Mouse (Mus musculus) naive thymus-derived CD4-positive, alpha-beta T cell, adult 2 months (primary cell): Measurements from ENCODE around the gene Prrc2b.

Experiments
- DNase-seq: peaks from one replicate; pipeline ENCODE4 v3.0.0-alpha.2; 2011; ENCODE audit warnings: low read depth

The Prrc2b gene

DNA sequence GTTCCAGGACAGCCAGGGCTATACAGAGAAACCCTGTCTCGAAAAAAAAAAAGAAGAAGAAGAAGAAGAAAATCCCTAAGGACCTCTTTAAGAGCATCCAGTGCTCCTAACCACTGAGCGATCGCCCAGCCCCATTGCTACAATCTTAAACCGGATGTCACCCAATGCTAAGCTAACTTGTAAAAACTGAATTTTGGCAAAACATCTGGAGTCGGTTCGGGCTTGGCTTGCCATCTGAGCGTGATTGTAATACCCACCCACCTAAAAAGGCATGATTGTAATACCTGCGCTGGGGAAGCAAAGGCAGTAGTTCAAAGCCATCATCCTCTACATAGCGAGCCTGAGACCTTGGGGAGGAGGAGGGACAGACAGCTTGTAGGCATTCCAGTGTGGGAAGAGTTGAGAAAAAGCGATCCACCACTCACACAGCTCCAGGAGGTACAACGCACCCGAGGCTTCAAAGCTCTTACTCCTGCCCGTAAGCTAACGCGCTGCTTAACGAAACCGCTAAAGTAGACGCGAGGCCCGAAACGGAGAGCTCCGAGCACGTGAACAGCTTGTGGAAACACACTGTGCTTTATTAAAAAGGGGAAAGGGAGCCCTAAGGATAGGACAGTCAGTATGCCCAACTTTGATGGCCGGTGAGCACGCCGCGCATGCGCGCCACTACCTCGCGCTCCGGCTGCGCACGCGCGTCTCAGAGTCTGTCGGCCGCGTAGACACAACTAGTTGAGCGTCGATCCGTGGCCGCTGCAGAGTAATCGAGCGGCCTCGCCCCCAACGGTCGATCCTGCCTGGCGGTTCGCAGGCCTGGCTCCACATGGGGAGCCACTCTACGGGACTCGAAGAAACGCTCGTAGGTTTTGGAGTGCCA is 85.2 kb downstream of the Prrc2b start, which contains the start of gene Pomt1:
Pomt1 (plus strand) TSS at position 705 of the 874 bp plus-strand sequence.
- peak; percentile 97 for DNase-seq

DNA sequence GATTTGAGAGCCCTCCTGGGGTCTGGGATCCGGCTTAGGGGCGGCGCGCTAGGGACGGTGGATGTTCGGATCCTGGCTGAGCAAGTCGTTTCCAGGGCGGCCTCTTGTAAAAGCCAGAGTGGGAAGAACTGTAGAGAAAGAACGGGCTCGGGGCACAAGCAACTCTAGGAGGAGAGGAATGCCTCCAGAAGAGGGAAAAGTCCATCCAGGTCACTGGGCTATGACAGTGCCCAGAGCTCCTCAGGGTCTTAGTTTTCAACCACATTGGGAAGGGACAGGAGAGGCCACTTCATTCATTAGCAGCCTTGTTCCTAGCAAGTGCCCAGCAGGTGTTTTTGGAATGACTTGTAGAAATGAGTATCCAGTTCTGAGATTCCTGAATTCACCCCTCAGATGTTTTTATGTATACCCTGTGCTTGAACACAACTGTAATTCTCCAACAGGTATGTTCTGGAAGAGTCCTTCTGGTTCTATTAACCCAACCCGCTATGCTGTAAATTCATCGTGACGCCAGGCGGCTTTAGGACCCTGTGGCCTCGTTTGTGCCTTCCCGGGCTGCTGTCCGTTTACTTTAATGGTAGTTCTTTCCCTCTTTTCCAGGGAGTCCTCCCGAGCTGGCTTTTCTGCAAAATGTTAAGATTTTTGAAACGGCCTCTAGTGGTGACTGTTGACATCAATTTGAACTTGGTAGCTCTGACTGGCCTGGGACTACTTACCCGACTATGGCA is 86.0 kb downstream of the Prrc2b start:
- DNase-seq: peak; percentile 70

DNA sequence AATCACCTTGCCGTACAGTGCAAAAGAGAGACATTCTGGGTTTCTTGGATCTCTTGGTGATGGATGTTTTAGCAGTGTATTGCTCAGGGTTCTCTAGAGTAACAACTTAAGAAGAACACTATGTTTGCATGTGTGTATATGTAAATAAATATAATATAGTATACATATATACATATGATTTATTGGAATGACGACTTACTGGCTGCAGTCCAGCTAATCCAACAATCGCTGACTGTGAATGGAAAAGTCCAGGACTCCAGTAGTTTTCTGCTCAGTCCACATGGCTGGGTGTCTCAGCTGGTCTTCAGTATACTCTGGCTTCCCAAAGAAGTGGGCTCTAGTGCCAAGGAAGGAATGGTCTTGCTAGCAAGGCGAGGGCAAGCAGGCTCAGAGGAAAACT is 86.7 kb downstream of the Prrc2b start:
- DNase-seq: no peak

DNA sequence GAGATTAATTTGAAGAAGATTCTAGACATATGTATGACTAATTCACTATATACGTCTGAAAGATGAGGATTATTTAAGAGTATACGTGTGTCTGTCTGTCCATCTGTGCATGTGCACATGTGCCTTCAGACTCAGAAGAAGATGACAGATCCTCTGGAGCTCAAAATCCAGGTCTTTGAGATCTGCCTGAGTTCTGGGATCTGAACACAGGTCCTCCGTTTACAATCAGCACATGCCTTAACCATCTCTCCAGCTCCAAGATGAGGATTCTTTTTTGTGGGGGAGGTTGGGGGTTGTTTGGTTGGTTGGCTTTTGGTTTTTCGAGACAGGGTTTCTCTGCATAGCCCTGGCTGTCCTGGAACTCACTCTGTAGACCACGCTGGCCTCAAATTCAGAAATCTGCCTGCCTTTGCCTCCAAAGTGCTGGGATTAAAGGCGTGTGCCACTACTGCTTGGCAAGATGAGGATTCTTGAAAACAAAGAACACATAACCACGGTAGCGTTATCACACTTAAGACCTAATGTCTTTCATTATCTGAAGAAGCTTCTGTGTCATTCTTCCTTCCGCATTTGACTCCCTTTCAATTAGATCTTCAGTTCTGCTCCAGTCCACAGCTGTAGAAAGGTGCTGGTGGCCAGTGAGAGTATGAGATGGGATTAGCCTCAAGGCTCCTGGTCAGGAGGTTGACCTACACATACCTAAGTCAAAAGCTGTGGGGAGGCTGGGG is 88.0 kb downstream of the Prrc2b start:
- DNase-seq: no peak

DNA sequence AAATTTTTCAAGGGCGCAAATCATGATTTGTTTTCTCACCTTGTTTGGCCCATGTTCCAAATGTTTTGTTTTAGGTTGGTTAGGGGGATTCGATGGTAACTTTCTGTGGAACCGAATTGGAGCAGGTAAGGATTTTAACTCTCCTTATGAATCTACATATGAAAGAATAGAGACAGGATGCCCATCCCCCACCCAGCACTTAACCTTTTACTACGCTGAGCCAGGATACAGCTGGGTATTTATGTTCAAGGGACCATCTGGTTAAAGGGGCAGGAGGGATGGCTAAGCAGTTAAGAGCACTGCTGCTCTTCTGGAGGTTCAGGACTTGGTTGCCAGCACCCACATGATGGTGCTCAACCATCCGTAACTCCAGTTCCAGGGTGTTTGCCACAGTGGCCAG is 89.7 kb downstream of the Prrc2b start:
- DNase-seq: no peak

DNA sequence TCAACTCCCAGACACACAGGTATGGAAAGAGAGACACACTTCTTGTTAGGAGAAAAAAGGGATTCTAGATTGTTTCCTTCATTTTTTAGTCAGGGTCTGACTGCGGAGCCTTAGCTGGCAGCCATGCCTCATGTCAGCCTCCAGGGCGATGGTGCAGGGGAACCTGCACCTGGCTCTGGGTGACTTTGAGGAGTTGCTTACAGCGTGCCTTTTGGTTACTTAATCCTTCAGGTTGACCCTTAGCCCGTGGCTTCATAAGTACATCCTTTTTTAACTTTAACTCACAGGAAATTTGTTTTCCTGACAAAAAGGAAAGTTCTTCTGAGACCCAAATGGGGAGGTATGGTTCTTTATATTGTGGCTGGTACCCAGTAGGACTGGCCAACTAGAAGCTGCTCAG is 92.1 kb downstream of the Prrc2b start:
- no peak for DNase-seq

DNA sequence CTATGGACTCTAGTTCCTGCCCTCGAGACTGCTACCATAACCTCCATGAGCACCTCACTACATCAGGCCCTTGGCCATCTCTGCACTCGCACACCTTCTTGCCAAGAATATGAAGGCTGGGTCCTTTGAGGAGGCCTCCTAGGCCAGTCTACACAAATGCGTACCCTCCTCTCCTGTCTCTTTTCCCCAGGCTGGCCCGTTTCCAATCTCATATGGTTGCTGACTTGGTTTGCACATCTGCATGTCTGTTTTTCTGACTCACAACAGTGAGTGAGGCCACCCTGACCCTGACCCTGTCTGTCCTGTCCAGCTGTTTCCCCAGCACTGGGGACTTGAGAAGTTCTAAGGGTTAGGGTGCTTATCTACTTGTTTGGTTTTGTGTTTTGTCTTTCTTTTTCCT is 95.9 kb downstream of the Prrc2b start:
- DNase-seq: no peak

DNA sequence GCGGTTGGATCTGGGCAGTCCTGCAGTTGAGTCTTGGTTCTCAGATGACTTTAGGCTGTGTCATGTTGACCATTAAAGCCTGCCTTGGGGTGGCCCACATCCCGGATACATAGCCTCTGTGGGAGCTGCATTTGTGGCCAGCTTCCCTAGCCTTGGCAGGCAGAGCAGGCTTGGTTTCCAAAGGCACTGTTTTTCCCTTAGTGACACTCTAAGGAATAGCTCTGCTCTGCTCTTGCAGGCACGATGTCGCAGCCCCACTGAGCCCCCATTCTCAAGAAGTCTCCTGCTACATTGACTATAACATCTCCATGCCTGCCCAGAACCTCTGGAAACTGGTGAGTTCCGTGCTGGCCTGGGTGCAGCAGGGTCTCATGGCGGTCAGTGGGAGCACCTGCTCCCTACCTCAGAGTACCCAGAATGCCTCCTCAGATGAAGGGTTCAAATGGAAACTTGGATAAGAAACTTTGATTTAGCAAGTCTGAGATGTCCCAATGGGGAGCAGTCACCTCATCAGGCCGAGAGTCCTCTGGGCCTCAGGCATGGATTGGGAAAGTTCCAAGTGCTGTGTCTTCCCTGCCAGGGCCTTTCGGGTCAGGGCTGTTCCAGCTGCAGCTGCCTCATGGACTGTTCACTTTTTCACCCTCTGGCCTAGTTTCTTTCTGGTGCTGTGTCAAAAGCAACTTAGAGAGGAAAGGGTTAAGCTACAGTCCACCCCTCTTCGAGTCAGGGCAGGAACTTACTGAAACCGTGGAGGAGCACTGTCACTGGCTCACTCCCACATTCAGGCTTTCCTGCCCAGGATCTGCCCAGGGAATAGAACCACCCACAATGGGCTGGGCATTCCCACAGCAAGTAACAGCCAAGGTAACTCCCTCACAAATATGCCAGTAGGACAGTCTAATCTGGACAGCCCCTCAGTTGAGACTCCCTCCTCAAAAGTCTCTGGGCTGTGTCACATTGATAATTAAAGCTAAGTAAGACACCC is 97.8 kb downstream of the Prrc2b start:
- no peak for DNase-seq

DNA sequence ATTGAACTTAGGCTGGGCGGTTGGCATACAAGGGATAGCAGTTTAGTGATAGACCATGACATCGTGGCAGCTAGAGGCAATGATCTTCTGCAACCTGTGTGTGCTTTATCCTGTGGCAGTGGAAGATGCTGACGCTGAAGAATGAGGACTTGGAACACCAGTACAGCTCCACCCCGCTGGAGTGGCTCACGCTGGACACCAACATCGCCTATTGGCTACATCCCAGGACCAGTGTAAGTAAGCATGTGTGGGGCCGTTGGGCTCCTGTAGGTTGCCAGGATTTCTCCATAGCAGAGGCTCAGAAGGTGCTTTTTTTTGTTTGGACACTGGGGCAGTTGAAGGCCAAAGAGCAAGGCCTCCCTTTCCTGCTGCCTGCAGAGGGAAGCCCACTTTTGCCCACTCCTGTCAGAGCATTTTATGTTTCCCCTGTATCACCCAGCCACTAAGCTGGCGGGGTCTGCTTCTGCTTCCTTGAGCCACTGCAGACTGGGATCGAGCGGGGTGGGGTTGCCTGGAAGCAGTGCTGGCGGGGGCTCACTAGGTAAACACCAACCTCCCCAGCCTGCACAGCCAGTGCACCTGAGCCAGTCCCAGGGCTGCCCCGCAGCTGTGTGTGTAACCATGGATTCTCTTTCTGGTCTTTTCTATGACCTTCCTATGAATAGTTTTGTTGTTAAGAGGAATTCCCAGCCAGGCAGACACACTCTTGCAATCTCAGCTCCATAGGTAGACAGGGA is 101.1 kb downstream of the Prrc2b start:
- DNase-seq: no peak

DNA sequence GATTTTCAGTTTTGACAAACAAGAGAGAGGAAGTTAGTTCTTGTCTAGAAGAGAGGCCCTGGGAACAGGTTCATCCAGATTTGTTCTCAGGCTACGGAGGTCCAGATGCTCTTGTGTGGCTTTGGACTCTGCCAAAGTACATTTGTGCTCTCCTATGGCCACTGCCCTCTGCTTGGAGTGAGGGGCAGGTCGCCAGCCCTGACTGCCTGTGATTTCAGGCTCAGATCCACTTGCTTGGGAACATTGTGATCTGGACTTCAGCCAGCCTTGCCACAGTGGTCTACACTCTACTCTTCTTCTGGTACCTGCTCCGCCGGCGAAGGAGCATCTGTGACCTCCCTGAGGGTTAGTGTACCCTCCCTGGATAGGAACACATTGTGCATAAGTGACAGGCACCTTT is 101.8 kb downstream of the Prrc2b start:
- no peak for DNase-seq

DNA sequence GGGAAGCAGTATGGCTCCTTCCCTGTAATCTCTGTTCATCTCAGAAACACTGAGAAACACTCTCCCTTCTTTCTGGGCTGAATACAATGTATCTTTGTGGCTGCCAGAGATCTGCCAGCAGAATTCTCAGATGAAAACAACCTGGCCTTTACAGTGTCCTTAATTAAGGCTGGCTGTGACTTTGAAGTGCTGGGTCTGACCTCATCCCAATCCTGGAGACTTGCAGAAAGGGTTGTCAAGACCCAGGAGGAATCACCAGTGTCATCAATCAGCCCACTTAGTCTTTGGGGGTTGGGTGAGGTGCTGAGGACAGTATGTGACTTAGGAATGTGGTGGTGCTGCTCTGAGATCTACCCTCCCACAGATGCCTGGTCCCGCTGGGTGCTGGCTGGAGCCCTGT is 102.5 kb downstream of the Prrc2b start:
- DNase-seq: no peak

DNA sequence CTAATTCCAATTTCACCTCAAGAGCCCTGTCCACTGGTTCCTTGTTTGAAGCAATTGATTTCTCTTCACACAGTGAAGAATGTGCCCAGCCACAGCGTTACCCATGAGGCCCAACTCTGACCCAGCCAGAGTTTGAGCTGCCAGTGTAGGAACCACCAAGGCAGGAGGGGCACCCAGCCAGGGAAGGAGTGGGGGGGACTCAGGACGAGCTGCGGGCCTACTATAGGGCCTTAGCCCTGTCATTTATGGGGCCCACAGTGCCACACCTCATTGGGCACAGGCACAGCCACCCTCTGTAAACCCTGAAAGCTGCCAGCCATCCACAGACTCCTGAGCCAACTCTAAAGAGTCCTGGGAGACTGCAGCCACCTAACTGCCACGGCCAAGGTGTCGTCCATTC is 103.7 kb downstream of the Prrc2b start:
- no peak for DNase-seq

DNA sequence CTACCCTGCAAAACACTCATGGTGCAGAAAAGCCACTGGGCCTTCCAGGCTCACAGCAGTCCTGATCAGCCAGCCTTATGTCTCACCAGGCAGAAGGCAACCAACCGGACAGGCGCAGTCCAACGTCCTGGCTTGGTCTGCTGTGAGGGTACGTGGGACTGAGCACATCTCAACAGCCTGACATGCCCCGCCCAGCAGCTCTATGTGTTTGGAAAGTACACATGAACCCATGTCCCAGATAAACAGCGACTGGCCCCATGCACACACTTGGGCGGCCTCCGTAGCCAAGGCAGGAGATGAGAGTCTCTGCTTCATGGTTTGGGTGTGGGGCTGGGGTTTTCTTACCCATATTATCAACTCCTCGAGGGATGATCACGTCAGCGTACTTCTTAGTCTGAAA is 105.4 kb downstream of the Prrc2b start:
- no peak for DNase-seq

DNA sequence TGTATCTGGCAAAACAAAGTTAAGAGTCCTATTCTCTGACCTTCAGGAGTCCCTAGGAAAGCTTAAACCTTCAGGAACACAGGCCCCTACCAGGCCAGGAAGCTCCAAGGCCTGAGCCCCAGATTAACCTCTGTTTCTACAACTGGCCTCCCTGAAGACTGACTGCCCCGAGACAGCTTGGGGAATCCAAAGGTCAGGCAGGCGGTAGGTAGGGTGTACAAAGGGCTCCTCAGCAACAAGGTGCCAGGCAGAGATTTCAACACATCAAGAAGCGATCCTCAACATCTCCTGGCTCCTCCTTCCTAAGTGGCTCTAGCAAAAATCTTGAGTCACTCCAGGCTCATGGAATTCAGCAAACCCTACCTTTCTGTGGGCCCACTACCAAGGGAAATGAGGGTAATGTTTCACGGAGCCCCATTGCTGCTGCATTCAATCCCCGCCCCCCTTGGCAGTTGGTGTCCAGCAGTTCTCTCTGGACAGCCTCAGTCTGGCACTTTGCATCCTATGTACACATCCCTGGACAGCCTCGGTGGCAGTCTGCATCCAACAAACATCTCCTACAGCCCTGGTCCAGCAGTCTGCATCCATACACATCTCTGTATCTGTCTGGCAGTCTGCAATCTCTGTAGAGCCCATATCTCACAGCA is 108.1 kb downstream of the Prrc2b start:
- DNase-seq: peak; percentile 28

DNA sequence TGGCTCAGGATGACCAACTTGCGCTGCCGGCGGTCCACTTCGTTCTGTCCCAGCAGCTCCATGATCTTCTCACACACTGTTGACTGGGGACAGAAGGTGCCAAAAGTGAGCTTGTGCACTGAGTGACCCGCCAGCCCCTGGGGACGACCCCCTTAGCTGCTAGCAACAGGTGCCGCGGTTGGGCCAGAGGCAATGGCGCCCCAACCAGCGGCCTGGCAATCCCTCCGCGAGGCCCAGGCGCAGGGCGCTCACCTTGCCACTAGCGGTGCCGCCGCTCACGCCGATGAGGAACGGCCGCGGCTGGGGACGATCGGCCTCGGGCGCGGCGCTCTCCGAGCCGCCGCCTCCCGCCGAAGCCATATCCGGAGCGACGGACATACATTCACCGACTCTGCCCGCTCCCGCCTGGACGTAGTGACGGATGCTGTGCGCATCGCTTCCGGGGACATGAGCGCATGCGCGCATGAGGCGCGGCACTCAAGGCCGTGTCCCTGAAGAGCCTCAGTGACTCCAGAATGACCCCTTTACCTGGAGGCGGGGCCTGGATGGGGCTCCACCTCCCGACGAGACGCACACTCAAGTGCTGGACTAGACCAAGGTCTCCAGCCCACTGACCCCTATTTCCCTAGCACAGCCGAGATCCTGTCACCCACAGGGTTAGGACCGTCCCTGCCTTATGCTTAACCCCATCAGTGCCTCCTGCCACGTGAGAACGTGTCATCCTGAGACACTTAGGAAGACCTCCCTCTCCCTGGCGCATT is 109.0 kb downstream of the Prrc2b start, which contains the start of gene Uck1:
Uck1 (minus strand) TSS at position 503 of the 761 bp plus-strand sequence.
- peak; percentile 92 for DNase-seq

DNA sequence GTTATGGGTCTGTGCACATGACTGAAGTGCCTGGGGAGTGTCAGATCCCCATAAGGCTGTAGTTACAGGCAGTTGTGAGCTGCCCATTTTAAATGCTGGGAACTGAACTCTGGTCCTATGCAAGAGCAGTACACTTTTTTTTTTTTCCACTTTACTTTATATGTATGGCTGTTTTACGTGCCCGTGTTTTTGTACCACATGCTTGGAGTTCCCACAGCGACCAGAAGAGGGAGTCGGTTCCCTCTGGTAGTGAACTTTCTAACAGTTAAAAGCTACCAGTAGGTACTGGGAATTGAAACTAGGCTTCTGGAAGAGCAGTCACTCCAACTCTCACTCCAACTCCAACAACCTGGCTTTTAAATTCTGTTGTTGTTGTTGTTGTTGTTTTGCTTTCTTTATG is 109.8 kb downstream of the Prrc2b start:
- peak; percentile 90 for DNase-seq

DNA sequence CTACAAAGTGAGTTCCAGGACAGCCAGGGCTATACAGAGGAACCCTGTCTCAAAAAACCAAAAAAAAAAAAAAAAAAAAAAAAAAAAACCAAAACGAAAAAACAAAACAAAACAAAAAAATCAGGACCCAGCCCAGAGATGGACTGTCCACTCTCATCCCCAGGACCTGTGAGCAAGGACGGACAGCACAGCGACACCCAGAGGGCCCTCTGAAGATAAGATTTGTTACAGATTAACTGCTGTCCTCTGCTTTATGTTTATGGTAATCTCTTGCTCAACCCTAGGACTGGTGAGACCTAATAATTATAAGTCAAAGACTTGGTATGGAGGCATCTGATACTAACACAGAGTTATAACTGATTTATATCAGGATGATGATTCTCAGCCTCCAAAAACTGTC is 124.9 kb downstream of the Prrc2b start:
- DNase-seq: no peak

DNA sequence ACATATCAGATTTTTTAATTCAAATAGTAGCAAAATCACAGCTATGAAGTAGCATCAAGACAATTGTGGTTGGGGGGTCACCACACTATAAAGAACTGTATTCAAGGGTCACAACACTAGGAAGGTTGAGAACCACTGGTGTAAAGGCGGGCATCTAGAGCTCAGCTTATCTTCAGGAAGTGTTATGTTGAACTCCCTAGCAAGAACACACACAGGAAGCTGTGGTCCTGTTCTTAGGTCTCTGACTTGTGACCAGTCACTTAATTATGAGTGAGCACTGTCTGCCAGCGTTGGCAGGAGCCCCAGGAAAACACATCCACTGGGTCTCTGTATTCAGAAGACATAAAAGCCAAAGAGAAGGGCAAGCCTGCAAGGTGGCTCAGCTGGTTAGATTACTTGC is 131.4 kb downstream of the Prrc2b start:
- no peak for DNase-seq

DNA sequence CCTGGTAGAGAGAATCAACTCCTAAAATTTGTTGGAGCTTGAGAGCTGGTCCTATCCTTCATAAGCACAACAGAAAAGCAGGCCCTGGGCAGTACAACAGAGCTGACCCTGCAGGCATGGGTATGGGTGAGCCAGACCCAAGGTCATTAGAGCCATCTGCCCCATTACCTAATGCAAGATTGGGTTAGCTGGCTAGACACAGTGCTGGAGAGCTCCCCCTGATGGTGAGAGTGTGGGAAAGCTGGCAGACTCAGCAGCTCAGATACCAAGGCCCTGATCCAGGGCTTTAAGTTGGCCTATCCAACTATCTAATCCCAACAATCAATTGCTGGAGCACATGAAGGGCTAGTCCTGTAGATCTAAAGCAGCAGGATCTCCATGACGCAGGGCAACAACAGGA is 131.8 kb downstream of the Prrc2b start:
- peak; percentile 75 for DNase-seq
